Mouse (Mus musculus) mouse trophoblast stem cell (cell line): ENCODE measurements around the gene Eif4g1.

Experiments used
- in situ Hi-C, 2 experiments: fragments of 300-500 bp; cut with MseI, MboI; formaldehyde crosslinking; loops; 2 replicates in 1 of 2; 3 replicates in 1 of 2; pipeline ENCODE4 v1.15.1; 2025

Eif4g1 gene

DNA sequence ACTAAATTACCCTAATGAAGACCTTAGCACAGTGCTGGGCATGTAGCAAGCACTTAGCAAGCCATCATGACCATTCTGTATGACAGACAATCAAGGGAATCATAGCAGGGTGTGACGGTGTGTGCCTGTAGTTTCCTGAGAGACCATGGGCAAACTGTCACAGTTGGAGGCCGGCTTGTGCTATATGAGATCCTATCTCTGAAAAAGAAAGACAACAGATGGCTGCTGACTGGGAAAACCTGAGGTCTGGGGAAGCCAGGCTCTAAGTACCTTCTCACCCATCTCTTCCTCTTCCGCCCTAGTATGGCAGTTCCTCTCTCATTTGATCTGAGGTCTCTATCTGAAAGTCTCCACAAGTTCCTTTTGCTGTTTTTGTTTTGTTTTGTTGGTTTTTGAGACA lies 37.7 kb downstream of the Eif4g1 start:
- in situ Hi-C loops = no loop called here

DNA sequence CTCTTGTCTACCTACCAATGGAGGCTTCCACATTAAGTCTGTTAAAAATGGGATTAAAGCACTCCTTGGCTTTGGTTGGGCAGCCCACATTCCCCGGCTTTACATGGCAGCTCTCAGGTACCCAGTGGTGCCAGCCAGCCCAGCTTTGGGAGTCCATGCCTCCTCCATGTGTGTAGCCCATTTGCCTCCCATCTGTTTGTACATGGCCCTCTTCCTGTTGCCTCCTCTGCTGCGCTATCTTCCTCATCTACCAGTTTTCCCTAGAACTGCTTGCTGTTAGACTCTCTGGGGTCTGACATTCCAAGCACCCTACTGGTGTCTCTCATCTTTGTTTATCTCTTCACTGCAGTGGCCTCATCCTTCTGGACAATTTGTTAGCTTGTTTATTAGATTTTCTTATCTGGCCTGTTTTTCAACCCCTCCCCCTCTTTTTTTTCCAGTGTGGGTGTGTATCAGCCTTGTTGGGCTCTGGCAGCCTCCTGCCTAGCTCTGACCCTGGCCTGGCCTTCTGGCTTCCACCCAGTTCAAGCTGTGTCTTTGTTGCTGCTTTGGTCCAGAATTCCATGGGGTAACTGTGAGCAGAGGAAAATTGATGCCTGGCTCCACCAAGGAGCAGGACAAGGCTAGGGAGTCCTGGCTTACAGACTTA lies 38.4 kb downstream of the Eif4g1 start:
- in situ Hi-C loops = no loop called here

DNA sequence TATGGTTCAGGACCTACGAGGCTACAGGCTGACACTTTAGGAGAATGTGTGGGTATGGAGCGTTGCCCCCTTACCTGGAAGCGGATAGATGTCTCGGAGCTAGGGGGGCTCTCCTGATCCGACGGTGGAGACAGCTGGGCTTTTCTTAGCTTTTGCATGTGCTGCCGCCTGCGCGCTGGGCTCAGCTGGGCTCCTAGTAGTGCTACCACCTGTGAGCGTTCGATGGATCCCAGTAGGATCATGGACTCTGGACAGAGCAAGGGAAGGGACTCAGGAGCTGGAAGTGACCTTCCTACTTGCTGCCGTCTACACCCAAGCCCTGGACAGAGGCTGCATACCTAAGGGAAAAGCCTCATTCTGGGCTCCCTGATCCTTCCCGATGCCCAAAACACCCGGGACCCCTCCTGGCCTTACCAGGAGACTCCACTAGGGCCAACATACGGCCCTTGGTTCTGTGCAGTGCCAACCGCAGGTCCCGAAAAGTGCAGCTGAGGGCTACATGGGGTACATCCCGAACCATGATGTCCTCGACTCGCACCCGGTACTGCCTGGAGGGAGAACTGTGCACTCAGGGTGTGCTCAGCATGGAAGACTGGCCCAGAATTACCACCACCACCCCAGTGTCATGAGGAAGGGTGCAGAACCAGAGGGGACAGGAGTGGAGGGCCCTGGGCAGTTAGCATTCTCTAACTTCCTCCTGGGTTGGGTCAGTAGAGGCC lies 40.3 kb downstream of the Eif4g1 start:
- in situ Hi-C loops = no loop called here

DNA sequence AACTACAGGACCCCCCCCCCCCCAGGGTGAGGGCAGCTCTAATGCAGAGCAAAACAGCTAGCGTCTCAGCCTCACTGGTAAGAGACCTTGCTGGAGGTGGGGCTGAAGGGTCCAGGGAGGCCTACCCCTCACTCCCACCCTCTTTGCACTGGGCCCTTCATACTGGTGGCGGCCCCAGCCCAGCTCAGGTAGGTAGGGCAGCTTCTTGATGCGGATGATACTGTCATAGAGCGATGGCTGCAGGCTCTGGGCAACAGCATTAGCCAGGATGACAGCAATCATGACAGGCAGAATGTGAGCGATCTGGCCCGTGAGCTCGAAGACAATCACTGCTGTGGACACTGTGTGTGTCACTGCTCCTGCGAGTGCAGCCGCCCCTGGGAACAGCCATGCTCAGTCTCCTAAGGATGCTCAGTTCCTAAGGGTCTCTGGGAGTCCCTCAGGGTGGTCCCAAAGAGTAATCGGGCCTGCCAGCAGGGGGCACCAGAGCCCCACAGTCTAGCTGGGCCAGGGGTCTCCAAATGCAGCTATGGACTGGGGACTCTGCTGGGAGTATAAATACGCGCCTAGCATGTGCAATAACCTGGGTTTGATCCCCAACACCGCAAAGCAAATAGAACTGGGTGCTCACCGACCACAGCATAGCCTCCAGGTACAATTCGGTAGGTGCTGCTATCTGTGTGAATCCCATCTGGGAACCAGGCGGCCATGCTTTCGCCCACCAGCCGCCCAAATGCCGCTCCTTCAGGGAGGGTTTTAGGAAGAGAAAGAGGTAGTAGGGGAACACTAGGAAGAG lies 41.0 kb downstream of the Eif4g1 start:
- in situ Hi-C loops = no loop called here

DNA sequence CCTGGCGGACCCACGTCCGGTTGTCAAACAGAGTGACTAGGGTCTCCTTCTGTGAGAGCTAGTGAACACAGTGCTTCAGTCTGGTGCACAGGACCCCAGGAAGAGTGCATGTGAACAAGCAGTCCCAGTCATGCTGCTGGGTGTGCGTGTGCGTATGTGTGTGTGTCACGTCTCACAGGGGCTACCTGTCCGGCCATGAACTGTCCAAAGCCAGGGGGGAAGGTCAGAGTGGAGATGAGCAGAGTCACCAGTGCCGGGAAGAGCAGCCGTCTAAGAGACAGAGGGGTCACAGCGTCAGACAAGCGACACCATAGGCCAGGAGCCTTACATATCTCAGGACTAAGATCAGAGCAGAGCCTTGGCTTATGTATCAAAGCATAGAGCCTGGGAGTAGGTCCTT lies 42.3 kb downstream of the Eif4g1 start:
- in situ Hi-C loops = no loop called here

DNA sequence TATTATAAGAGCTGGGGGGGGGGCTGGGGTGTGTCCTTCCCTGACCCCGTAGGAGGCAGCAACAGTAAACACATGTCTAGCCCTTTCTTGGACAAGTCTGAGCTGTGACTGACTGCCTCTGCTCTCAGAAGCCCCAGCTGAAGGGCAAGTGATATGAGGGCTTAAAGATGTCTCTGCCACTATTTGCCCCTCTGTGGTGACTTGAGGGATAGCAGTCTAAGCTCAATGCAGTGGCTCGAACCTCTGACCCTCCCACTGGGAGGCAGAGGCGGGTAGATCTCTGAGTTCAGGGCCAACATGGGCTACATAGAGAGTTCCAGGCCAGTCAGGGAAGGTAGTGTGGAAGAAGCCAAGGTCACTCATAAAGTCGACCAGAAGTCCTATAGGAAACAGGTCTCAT lies 42.7 kb downstream of the Eif4g1 start:
- in situ Hi-C loops = no loop called here

DNA sequence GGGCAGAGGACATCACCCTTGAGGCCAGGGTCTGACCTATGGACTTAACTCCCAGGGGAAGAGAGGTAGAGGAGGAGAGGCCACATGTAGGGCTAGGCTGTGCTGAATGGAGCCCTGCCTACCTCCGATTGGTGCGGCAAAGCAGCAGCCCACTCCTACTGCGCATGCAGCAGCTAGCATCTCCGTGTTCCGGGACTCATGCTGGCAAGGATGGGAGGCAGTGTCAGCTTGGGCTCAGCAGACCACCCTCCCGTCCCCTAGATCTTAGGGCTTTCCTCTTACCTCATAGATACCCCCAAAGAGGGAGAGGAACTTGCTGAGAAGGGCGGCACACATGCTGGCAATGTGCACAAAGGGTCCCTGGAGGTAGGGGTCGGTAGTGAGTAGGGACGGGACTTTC lies 44.1 kb downstream of the Eif4g1 start:
- in situ Hi-C loops = no loop called here

DNA sequence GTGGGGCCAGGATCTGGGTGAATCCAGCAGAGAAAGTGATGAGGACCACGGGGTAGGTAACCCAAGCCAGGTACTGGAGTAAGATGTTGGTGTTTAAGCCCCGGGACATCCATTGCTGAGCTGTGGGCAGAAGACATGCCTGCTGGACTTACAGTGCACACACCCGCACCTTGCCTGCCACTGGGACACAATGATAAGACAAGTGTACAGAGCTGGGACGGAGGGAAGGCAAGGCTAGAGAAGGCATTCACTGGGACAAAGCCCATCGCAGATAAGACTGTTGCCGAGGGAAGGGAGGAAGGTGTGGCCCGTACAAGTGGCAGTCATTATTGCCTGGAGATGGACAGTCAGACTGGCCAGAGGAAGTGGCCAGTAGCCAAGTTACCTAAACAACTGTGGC lies 44.8 kb downstream of the Eif4g1 start:
- in situ Hi-C loops = no loop called here

DNA sequence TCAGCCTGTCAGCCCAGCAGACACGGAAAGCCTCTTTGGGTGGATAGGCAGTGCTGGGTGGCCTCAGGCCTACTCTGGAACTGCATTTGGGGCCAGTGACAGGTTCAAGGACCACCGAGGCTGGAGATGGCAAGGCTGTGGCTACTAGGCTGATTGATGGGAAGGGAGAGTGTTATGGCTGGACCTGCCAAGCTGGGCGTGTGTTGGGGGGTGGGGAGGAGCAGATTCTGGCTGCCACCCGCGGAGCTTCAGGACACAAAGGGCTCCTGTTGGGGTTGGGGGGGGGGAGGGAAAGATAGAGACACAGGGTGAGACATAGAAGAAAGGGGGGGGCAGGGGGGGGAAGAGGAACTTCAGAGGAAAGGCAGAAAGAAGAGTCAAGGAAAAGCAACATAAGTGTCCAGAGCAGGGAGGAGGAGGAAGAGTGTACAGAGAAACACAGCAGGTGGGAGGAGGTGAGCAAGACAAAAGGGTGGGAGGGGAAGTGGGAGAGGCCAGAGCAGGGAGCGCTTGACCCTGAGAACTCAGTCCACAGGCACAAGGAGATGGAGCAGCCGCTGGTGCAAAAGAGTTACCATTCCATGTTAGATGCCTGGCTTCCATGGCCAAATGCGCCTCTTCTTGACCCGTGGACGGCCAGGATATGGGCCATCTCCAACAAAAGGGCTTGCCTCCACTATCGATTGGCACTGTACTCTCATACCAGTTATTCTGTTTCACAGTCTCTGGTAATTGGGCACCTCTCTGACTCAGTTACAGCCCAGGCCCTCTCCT lies 46.4 kb downstream of the Eif4g1 start:
- in situ Hi-C loops = no loop called here

DNA sequence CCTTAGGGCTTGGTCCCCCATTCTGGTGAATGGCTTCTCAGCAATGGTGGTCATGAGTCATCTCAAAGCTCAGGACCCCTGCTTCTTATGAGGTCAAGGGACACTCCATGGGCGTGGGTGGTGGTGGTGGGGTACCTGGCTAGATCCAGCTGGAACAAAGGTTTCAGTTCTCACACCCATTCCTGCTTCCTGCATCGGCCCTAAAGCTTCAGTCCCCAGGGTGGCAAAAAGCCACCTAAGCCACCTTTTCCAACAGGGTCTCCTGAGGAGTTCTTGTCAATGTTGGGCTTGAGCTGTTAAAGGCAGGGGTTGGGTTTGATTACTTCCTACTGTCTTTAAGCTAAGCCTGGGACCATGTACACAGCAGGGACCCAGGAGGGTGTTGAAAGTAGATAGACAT lies 47.0 kb downstream of the Eif4g1 start:
- in situ Hi-C loops = no loop called here

DNA sequence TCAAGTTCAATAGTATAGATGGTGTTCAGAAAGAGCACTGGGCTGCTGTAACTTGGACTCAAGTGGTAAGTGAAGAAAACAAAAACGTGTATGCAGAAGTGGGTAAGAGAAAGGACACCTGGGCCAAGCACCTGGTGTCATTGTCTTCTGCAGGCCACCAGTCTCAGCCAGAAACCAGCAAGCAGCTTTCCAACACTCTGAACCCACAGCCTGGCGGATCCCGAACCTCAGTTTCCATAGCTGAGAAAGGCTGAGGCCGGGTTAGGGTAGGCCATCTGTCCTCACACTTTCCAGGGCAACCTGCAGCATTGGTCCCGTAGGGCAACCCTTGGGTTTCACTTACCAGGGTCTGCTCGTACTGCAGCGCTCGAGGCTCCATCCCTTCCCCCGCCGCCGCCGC lies 47.5 kb downstream of the Eif4g1 start:
- in situ Hi-C loops = no loop called here

DNA sequence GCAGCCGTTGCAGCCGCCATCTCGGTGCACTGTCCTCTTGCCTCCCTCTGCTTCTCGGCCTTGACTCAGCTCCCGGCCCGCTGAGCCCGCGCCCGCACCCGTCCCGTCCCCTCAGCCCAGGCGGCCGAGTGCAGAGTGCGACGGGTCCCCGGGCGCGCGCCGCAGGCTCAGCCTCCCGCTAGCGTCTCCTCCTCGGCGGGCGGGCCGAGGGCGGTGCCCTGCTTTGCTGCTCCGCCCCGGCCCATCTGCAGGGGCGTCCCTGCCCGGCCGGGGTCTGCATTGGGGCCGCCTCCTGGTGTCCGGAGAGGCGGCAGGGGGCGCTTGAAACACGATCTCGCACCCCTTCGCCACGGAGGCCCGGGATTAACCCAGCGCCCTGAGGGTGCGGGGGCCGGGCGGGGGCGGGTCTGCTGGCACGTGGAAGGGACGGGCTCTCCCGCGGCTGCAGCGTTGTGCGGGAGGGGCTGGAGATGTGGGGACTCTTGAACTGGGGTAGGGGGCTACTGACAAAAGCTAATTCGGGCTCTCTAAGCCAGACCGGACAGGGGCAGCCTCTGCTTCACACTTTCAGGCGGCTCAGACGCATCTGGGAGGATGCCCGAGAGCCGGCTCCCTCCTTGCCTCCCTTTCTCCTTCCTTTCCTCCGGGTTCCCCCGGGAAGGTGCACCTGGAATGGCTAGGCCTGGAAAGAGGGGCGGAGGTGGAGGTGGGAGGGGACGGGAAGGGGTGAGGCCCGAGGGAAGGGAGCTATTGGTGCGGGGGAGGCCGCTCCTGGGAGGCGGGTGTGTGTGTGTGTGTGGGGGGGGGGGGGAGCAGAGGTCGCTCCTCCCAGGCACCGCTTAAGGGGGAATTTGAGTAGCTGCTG lies 48.1 kb downstream of the Eif4g1 start:
- in situ Hi-C loops = no loop called here

DNA sequence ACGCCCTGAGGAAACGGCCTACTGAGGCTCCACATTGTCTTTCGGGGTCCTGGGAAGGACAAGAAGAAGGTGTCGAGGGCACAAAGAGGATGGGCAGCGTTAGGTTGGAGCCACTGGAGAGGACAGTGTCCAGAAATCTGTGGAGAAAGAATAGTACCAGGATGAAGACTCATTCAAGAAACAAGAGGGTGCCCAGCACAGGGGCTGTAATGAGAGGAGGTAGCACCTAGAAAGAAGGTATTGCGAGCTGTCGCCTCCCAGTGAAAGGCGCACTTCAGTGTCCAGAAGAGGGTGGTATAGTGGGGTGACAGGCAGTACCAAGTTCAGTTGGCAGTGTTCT lies 48.7 kb downstream of the Eif4g1 start:
- in situ Hi-C loops = no loop called here

DNA sequence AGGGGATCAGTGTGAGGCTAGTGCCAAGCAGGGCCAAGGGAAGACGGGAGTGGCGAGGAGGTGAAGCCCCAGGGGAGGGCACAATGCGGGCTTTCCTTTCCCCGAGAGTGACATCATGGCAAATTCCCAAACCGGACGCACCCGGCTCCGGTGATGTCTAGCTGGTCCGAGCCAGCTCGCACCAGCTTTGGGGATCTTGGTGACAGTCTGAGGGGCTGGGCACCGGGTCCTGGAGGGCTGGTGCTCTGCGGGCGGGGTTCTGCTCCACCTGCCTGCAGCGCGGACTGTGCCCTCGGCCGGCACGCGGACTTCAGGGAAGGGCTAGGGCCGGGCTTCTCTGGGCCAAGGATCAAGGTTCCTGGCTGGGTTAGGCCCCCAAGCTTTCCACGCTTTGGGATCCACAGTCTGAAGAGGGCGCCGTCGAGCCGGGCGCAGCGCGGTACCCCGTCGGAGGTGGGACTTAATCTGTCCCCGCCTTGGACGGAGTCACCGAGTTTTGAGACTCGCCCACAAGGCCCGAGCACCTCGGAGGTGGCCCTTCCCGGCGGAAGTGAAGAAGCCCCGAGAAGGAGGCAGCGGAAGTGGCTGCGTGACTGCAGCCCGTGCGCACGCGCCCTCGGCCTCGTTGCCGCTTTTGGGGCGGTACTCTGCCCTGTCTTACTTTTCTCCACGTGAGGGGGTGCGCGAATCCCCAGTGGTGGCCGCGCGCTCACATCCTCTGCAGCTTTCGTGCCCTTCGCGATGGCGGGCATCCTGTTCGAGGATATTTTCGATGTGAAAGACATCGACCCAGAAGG lies 49.3 kb downstream of the Eif4g1 start, which contains the start of the genes Polr2h and Clcn2:
Gene Polr2h (plus strand): TSS at position 485 of the 797 bp plus-strand sequence.
Gene Clcn2 (minus strand): TSS at position 566 of the 797 bp plus-strand sequence.
- in situ Hi-C loops = no loop called here

DNA sequence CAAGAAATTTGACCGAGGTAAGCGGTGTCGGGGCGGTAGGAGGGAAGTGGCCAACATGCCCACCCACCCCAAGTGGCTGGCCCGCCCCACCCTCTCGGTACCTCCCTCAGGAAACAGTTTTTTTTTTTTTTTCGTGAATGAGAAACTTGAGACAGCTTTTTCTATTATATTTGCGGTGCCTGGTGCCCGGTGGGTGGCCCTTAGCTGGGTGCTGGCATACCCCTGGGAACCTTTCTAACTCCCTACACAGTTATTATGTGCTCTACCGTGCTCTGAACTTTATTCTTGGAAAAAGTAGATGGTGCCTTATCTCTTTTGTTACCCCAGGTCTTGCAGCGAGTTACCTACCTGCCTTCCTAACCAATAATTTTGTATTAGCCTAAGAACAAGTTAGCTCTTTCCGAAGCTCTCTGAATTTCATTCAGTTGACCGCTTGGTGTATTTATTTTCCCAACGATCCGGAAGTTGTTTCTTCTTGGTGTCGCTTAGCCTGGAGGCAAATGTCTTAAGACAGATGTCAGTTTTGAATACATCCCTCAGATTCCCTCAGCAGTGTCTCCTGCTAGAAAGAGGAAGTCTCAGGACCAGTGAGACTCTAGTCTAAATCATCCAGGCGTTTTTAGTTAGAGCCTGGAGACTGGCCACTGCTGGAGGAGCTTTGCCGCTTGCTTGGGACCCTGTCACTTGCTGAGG lies 50.0 kb downstream of the Eif4g1 start:
- in situ Hi-C loops = no loop called here

DNA sequence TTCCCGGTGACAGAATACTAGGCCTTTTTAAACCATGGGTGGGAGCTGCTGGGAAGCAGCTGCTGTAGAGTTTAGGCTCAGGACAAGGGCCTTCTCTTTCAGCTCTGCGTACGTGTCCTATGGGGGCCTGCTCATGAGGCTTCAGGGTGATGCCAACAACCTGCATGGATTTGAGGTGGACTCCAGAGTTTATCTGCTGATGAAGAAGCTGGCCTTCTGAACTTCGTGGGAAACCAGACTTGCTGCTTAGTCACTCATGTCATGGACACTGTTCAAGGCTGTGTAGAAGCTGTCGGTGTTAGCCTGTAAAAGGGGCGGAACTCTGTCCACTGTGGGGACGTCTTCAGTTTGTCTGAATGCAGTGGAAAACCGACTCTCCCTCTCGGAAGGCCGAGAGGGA lies 53.7 kb downstream of the Eif4g1 start:
- in situ Hi-C loops = no loop called here

DNA sequence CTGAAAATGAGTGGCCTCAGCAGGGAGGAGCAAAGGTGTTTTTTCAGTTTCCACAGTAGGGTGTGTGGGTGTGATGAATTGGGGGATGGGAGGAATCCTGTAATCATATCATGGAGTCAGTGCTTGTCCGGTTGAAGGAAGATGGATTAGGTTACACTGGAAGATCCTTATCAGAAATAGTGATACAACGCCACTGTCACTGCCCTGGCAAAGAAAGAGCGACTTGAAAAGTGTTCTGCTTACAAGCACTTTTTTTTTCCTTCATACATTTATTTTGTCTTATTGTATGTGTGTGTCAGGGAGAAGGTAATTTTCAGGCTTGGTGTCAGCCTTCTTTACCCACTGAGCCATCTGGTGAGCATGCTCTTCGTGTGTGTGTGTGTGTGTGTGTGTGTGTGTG lies 54.6 kb downstream of the Eif4g1 start:
- in situ Hi-C loops = no loop called here

DNA sequence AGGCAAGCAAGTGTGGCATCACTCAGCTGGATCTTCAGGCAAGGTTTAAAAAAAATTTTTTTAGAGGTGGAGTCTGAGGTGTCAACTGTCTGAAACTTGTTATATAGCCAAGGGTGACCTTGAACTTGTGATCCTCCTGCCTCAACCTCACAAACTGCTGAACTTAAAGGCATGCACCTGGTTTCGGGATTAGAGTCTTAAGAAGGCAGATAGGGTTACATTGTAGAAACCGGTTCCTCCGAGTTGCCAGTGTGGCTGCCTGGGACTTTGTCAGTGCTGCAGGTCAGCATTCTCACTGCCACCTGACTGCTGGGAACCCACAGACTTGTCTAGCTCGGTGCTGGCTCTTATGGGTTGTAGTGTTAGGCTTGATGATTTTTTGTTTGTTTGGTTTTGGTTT lies 55.1 kb downstream of the Eif4g1 start:
- in situ Hi-C loops = no loop called here

DNA sequence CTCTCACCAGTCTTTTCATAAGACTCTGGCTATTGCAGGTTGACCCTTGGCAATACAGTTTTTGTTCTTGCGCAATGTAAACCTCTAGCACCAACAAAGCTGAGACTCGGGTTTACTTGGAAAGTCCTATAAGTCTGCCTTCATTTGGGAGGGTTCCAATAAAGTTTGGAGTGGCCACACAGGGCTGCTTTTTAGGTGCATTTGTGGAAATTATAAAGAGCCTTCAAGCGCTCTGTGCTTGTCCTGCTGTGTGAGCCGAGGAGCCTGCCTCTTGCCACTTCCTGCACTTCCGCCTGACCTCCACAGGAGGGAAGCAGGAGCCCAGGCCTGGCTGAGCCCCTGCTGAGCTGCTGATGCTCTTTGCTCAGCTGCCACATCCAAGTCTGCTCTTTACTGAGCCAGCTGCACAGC lies 56.2 kb downstream of the Eif4g1 start:
- in situ Hi-C loops = no loop called here

DNA sequence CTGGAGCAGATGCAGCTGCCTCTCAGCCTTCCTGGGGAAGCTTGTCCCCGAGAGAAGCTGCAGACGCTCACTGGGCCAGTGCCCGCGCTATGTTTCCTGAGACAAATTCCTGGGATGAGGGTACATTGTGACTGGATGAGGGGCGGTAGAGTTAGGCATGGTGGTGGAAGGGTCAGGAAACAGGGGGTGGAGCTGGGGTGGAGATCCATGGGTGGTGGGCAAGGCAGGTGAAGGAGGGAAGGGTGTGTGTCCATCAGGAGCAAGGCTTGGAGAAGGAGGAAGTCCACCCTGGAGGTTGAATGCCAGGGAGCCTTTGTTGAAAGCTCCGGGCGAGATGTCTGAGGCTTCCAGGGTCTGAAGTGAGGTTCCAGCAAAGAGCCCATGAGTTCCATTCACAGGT lies 57.2 kb downstream of the Eif4g1 start:
- in situ Hi-C loops = loop anchor here (5.0 kb wide), 1 partner anchor 37 kb away; no protein-coding TSS in a partner anchor
